Mouse (Mus musculus) spleen, adult 2 months (tissue): ENCODE measurements around the gene Tpmt. TPM values are rescaled to one million over a fixed set of nuclear protein-coding genes. Genes with fewer than 3 reads are reported as not detected.

Experiments used
- DNase-seq, 2 experiments: peaks; one replicate each; pipeline versions ENCODE4 v3.0.0 to v3.0.0-alpha.2; 2012 to 2021; ENCODE audit warnings: low spot score in 2 of 2, low read depth in 1 of 2
- H3K27ac ChIP-seq: fragments of 200-500 bp; 2 replicates; pipeline ENCODE4 v1.5.1; 2012; ENCODE audit warnings: low read length, inconsistent platforms; ENCODE audit not compliant: insufficient read depth
- H3K27me3 ChIP-seq: fragments of 200-500 bp; 2 replicates; pipeline ENCODE4 v1.6.1; 2012; ENCODE audit warnings: mild to moderate bottlenecking, moderate library complexity, low read length, inconsistent platforms; ENCODE audit not compliant: control insufficient read depth, insufficient read depth
- H3K36me3 ChIP-seq: fragments of 200-500 bp; 2 replicates; pipeline ENCODE4 v1.6.1; 2012; ENCODE audit warnings: mild to moderate bottlenecking, low read length, inconsistent platforms; ENCODE audit not compliant: control insufficient read depth, insufficient read depth
- H3K4me1 ChIP-seq: fragments of 200-500 bp; 2 replicates; pipeline ENCODE4 v1.6.1; 2011; ENCODE audit warnings: inconsistent platforms; ENCODE audit not compliant: control insufficient read depth, insufficient read depth, insufficient read length
- H3K4me3 ChIP-seq: fragments of 200-500 bp; 2 replicates; pipeline ENCODE4 v1.5.1; 2011; ENCODE audit warnings: mild to moderate bottlenecking, inconsistent platforms; ENCODE audit not compliant: insufficient read depth, insufficient read length; ENCODE audit errors: extremely low read depth
- CTCF ChIP-seq: fragments of 200-500 bp; IDR thresholded peaks from 2 replicates; pipeline ENCODE4 v1.5.1; 2011; ENCODE audit warnings: mild to moderate bottlenecking, inconsistent platforms; ENCODE audit not compliant: insufficient read depth, insufficient read length, insufficient replicate concordance; ENCODE audit errors: extremely low read depth
- POLR2A ChIP-seq: fragments of 200-500 bp; IDR thresholded peaks from 2 replicates; pipeline ENCODE4 v1.6.1; 2011; ENCODE audit warnings: low read depth, low read length, inconsistent platforms
- WGBS: fragments of 180-500 bp; shearing (Covaris S2); methylation state at CpG from one replicate; pipeline ENCODE4 v1.1.7; 2018; 5-methylcytosine and 5-hydroxymethylcytosine counted together
- polyA plus RNA-seq: library from polyadenylated mRNA; depleted of rRNA; stranded (reverse); fragments of >200 nt; gene quantifications from 2 replicates; pipeline ENCODE4 v1.2.3, GENCODE M21; 2012

Gene Tpmt
- polyA plus RNA-seq, 1 experiment, result 0.57 TPM

GRCm38 (mm10) chr13:47076156-47076555 is 31.6 kb upstream of the Tpmt start:
- no peak for DNase-seq
- H3K4me3 ChIP-seq, result no peak overlapping the region
- H3K27ac ChIP-seq, result no peak overlapping the region
- H3K4me1 ChIP-seq, result no peaks in the 10 kb centered on the region
- H3K27me3 ChIP-seq, result no peaks in the 10 kb centered on the region
- TF ChIP-seq CTCF, result no peak
- no peak for TF ChIP-seq POLR2A
- H3K36me3 ChIP-seq, result peaks cover 17% of the 10 kb centered on the region
- 85% methylated on average over 5 of the region's 5 CpGs for WGBS

- H3K4me1 ChIP-seq, result no peaks in the 10 kb centered on the region
- WGBS, result 92% methylated on average over 5 of the region's 5 CpGs
- DNase-seq, result no peak
- TF ChIP-seq POLR2A (no peak), CTCF (no peak)
- H3K4me3 ChIP-seq, result no peak overlapping the region
- peaks cover 23% of the 10 kb centered on the region for H3K36me3 ChIP-seq
- H3K27me3 ChIP-seq, result no peaks in the 10 kb centered on the region
- H3K27ac ChIP-seq, result no peak overlapping the region
These were observed 27.9 kb upstream of the Tpmt start for GRCm38 (mm10) chr13:47072484-47072883.

- Histone ChIP-seq H3K27ac (no peak overlapping the region), H3K36me3 (peaks cover 20% of the 10 kb centered on the region), H3K27me3 (no peaks in the 10 kb centered on the region), H3K4me1 (no peaks in the 10 kb centered on the region), H3K4me3 (no peak overlapping the region)
- no peak for TF ChIP-seq POLR2A
- TF ChIP-seq CTCF, result no peak
- 94% methylated on average over 13 of the region's 13 CpGs for WGBS
- no peak for DNase-seq
These were observed 27.3 kb upstream of the Tpmt start for GRCm38 (mm10) chr13:47071871-47072270.

GRCm38 (mm10) chr13:47070329-47071080 is 26.0 kb upstream of the Tpmt start:
- no peak for TF ChIP-seq CTCF
- no peak for TF ChIP-seq POLR2A
- Histone ChIP-seq H3K4me3 (no peak overlapping the region), H3K27me3 (no peaks in the 10 kb centered on the region), H3K27ac (no peak overlapping the region), H3K4me1 (no peaks in the 10 kb centered on the region), H3K36me3 (peaks cover 20% of the 10 kb centered on the region)
- DNase-seq, result no peak
- 96% methylated on average over 15 of the region's 15 CpGs for WGBS

GRCm38 (mm10) chr13:47067001-47067400 is 22.5 kb upstream of the Tpmt start:
- no peaks in the 10 kb centered on the region for H3K4me1 ChIP-seq
- TF ChIP-seq CTCF, result no peak
- H3K36me3 ChIP-seq, result peaks cover 24% of the 10 kb centered on the region
- H3K27me3 ChIP-seq, result no peaks in the 10 kb centered on the region
- DNase-seq, result no peak
- WGBS, result 92% methylated on average over 6 of the region's 6 CpGs
- no peak overlapping the region for H3K27ac ChIP-seq
- no peak overlapping the region for H3K4me3 ChIP-seq

- WGBS, result 93% methylated on average over 10 of the region's 10 CpGs
- H3K27me3 ChIP-seq, result no peaks in the 10 kb centered on the region
- H3K27ac ChIP-seq, result no peak overlapping the region
- TF ChIP-seq CTCF (no peak), POLR2A (no peak)
- DNase-seq, result no peak
- no peaks in the 10 kb centered on the region for H3K4me1 ChIP-seq
- H3K36me3 ChIP-seq, result peaks cover 24% of the 10 kb centered on the region
- no peak overlapping the region for H3K4me3 ChIP-seq
These were observed 22.0 kb upstream of the Tpmt start for GRCm38 (mm10) chr13:47066516-47066915.

- Histone ChIP-seq H3K4me3 (no peak overlapping the region), H3K36me3 (peaks cover 29% of the 10 kb centered on the region), H3K4me1 (no peaks in the 10 kb centered on the region), H3K27me3 (no peaks in the 10 kb centered on the region), H3K27ac (no peak overlapping the region)
- WGBS, result 83% methylated on average over 15 of the region's 15 CpGs
- no peak for DNase-seq
- no peak for TF ChIP-seq POLR2A
- no peak for TF ChIP-seq CTCF
These were observed 19.6 kb upstream of the Tpmt start for GRCm38 (mm10) chr13:47063985-47064760.
